Mouse (Mus musculus): ENCODE results near the gene Psmb8. TPM values are rescaled to one million over a fixed set of nuclear protein-coding genes. Genes with fewer than 3 reads are reported as not detected.
"Not testable (repeated sequence)": the region's sequence is repeated elsewhere in the genome, so short reads cannot be mapped to it uniquely, and the experiment has no call there.

Gene Psmb8
- total RNA-seq, 2 experiments from 2014 or later, result 19.5 to 34.4 TPM

DNA sequence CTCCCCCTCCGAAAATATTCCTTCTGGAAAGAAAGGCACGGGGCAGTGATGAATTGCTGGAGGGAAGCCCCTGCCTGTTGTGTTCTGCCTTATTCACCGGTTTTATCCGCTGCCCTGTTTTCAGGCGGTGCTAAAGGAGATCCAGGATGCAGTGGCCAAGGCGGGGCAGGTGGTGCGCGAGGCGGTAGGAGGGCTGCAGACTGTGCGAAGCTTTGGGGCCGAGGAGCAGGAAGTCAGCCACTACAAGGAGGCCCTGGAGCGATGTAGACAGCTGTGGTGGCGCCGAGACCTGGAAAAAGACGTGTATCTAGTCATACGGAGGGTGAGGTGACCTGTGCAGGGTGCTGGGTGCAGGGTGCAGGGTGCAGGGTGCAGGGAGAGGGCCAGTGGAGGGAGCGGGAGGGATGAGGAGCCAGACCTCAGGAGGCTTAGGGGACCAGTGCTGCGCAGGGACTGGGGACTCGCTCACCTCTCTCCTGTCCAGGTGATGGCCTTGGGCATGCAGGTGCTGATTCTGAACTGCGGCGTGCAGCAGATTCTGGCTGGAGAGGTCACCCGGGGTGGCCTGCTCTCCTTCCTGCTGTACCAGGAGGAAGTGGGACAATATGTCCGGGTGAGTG, 14.3 kb downstream of the Psmb8 start:
- DNase-seq, result no peak

DNA sequence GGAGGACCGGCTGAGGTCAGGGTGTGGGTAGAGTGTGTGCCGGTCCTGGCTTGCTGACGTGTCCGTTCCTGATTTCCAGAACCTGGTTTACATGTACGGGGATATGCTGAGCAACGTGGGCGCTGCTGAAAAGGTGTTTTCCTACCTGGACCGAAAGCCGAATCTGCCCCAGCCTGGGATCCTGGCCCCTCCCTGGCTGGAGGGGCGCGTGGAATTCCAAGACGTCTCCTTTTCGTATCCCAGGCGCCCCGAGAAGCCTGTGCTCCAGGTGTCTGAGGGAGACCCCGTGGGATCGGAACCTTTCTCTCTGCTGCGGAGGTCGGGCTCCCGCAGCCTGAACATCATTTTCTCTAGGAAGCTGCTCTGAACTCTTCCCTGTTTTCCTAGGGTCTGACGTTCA, 16.4 kb downstream of the Psmb8 start:
- DNase-seq, result no peak

DNA sequence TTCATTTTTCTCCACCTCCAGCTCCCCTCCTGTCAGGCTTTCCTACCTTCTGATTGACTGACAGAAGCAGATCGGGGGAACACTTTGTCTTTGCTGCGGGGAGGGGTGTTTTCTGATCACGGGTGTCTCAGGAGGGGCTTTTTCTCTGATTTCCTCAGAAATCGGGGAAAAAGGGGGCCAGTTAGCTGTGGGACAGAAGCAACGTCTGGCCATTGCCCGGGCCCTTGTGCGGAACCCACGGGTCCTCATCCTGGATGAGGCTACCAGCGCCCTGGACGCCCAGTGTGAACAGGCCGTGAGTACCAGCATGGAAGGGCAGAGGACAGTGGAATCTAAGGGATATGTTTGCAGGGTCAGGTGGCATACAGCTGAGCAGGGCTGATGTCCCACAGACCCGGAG, 17.7 kb downstream of the Psmb8 start:
- no peak for DNase-seq

DNA sequence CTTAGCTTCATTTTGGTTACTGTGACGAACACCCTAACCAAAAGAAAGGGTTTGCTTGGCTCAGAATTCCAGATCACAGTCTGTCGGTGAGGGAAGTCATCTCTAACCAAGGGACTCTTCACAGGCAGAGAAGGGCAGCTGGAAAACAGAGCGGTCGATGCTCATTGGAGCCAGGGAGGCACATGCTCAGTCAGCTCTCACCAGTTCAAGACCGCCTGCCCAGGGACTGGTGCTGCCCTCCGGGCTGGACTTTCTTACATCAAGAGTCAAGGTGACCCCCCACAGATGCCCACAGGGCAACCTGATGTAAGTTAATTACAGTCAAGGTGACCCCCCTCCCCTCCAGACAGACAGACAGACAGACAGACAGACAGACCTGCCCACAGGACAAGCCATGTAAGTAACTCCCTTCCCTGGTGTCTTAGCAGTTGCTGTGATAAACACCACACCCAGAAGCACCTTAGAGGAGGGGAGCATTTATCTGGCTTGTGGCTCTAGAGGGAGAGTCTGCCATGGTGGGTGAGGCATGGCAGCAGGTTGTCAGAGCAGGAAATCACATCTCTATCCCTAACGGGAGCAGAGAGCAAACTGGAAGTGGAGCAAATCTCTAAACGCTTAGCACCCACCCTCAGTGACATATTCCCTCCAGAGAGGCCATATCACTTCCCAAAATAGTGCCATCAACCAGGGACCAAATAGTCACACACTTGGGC, 19.9 kb downstream of the Psmb8 start:
- DNase-seq, result no peak

DNA sequence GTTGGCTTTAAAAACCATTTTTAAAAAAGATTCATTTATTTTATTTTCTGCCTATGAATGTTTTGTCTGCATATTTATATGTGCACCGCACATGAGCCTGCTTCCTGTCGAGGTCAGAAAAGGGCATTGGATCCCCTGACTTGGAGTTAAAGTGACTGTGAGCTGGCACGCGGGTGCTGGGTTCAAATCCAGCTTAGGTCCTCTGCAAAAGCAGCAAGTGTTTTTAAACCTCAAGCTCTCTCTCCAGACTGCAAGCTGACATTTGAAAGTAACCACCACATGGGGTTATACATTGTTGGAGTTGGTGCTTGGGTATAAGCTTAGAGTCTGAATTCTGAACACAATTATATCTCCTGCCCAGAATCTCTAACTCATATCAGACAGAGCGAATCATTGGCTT, 20.5 kb downstream of the Psmb8 start:
- DNase-seq, result no peak

DNA sequence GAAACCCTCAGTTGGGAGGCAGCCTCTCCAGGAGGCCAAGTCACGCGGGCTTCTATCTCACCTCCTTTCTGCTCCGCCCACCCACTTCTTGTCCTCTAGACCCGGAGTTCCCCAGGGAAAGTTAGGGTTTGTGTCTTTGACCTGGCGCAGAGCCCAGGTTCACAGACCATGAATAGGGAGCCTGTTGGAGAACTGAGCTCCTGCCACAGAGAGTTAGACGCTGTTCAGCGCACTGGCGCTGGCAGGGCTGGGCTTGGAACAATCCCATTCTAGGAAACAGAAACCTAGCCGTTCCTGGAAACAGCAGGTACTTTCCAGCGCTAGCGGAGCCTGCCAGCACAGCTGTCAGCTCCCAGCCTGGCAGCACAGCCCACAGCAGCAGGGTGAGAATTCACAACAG, 21.2 kb downstream of the Psmb8 start:
- peak; percentile 85 to 93 for DNase-seq

DNA sequence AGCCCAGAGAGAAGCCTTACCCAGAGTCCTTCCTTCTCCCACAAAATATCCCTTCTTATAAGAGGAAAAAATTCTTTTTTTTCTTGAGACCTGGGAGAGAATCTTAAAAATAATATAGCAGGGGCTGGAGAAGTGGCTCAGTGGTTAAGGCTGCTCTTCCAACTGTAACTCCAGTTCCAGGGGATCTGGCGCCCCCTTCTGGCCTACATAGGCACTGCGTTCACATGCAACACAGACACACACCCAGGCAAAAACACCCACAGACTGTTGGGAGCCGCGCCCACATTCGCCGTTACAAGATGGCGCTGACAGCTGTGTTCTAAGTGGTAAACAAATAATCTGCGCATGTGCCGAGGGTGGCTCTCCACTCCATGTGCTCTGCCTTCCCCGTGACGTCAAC, 21.6 kb downstream of the Psmb8 start:
- peak; percentile 58 to 79 for DNase-seq

DNA sequence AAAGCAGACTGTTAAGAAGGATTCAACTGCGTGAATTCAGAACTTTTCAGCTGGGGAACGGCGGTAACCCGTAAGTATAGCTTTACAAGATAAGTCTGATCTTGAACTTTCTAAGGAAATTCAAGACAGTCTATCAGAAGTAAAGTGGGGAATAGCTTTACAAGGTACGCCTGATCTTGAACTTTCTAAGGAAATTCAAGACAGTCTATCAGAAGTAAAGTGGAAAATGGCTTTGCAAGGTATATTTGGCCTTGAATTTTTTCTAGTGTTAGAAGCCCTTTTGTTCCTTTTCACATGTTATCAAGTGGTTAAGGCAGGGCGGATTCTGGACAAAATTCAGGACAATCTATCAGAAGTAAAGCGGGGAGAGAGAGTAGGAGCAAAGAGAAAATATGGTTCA, 22.3 kb downstream of the Psmb8 start:
- peak in 1 of 2 experiments; percentile 41 for DNase-seq

DNA sequence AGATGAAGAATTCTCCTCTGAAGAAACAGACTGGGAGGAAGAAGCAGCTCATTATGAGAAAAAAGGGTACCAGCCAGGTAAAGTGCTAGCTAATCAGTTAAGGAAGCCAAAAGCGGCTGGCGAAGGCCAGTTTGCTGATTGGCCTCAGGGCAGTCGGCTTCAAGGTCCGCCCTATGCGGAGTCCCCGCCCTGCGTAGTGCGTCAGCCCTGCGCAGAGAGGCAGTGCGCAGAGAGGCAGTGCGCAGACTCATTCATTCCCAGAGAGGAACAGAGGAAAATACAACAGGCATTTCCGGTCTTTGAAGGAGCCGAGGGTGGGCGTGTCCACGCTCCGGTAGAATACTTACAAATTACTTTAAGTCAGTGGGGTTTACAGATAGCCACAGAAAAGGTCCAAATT, 22.9 kb downstream of the Psmb8 start:
- not testable (repeated sequence) for DNase-seq

DNA sequence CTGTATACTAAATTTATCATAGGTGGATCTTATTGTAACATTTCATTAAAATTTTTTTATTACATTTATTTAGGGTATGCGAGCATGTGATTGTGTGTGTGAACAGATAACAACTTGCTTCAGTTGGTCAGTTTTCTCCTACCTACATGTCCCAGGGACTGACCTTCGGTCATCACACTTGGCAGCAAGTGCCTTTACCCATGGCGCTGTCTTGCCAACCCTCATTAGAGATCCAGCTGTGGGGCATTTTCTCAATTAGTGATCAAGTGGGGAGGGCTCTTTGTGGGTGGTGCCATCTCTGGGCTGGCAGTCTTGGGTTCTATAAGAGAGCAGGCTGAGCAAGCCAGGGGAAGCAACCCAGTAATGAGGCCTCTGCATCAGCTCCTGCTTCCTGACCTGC, 27.3 kb downstream of the Psmb8 start:
- no peak for DNase-seq

DNA sequence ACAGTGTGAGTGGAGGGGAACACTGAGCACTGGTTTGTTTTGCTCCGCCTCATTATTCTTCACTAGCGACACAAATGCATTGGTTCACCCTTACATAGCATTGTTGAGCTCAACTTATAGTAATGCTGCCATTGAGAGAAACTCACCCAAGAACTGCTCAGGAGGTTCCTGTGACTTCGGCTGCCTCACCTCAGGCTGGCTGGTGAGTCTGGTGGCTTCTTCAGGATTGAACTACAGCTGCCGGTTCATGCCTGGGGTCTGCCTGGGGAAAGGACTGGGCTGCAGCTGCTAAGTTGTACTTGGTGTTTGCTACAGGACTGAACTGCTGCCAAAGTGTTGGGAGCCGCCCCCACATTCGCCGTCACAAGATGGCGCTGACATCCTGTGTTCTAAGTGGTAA, 27.9 kb downstream of the Psmb8 start:
- no peak for DNase-seq

DNA sequence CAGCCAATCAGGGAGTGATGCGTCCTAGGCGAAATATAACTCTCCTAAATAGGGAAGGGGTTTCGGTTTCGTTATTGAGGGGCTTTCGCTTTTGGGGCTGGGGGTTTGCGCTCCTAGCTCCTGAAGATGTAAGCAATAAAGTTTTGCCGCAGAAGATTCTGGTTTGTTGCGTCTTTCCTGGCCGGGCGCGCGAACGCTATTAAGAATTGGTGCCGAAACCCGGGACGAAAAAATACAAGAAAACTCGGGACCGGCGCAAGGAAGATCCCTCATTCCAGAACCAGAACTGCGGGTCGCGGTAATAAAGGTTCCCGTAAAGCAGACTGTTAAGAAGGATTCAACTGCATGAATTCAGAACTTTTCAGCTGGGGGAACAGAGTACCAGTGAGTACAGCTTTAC, 28.4 kb downstream of the Psmb8 start:
- not testable (repeated sequence) for DNase-seq

DNA sequence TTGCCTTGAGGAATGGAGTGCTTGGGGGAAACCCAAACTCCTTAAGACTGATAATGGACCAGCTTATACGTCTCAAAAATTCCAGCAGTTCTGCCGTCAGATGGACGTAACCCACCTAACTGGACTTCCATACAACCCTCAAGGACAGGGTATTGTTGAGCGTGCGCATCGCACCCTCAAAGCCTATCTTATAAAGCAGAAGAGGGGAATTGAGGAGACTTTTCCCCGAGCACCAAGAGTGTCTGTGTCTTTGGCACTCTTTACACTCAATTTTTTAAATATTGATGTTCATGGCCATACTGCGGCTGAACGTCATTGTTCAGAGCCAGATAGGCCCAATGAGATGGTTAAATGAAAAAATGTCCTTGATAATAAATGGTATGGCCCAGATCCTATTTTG, 33.5 kb downstream of the Psmb8 start:
- DNase-seq, result not testable (repeated sequence)

DNA sequence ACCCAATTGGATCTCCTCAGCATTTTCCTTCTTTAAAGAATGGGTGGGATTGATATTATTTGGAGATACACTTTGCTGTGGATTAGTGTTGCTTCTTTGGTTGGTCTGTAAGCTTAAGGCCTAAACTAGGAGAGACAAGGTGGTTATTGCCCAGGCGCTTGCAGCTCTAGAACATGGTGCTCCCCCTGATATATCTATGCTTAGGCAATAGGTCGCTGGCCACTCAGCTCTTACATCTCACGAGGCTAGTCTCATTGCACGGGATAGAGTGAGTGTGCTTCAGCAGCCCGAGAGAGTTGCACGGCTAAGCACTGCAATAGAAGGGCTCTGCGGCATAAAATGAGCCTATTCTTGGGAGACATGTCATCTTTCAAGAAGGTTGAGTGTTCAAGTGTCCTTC, 34.5 kb downstream of the Psmb8 start:
- not testable (repeated sequence) for DNase-seq

DNA sequence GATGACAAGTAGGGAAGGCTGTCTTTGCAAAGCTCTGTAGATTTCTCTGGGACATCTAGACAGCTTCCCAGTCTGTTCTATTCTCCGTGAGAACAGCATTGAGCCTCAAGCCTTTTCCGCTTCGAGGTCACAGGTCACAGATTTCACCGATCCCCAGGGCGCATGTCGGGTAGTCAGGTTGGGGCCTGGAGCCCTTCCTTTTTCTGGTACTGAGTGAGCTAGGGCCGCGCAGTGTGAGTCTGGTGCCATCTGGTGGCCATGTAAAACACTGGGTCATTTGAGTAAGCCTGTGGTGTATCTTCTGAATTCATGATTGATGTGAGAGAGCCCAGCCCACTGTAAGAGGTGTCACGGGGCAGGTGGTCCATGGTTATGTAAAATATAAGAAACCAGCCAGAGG, 37.4 kb downstream of the Psmb8 start:
- peak; percentile 87 to 88 for DNase-seq

DNA sequence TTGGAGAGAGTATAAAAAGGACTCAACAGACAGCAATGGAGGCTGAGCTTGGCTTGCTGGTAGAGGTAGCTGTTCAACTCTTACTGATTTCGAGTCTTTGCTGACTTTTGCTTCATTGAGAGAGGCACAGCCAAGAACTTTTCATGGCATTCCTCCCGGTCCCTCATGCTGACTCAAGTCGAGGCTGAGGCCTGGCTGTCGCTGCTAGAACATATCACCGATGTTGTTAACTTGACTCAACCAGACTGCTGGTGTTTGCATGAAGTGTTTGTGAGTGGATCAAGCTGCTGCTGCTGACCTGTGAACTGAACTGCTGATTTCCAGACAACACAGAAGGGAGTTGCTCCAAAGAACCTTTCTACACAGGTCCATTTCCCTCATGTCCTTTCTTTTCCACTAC, 39.2 kb downstream of the Psmb8 start:
- no peak for DNase-seq

DNA sequence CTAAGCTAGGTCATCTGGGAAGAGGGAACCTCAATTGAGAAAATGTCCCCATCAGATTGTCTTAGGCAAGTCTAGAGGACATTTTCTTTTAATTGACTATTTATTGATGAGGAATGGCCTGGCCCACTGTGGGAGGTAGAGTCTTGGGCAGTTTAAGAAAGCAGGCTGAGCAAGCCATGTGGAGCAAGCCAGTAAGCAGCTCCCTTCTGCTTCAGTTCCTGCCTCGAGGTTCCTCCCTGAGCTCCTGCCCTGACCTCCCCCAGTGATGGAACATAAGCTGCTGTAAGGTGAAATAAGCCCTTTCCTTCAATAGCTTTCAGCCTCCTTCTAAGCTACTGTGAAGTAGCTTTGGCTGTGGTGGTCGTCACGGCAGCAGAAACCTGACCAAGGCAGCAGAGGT, 40.2 kb downstream of the Psmb8 start:
- no peak for DNase-seq

DNA sequence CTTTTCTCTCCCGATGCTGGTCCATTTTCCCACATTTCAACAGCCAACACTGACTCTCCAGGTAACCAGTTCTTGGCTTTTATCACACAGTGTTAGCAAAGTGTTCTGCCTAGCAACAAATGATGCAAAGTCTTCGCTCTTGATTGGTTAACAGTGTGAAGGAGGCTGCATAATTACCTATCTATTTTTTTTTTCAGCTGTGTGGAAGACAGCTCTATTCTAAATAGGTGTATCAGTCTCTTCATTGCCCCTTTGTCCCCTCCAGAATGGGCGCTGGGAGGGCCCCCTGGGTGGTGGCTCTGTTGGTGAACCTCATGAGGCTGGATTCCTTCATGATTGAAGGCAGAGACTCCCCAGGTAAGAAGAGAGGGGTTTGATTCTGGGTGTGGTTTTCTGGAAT, 41.2 kb downstream of the Psmb8 start, which contains the start of gene H2-Ob:
TSS of gene H2-Ob (plus strand) at position 198 of the 400 bp plus-strand sequence.
- peak; percentile 51 to 66 for DNase-seq

DNA sequence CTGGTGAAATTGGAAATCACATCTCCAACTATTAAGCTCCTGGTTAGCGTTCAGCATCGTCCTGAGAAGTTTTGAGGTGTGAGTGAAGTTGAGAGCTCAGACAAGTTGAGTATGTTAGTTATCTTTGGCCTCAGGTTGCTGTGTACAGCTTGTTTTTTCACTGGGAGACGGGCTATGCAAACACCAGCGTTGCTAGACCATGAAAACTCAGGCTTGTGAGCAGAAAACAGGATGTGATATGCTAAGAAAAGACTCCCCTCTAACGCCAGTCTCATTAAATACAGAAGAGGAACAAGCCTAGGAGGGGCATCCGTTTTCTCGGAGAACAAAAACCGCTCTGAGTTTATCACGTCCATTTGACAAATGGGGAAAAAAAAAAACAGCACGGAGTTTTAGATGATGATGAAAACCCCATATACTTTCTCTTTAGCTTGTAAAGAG, 42.1 kb downstream of the Psmb8 start:
- DNase-seq, result peak in 1 of 2 experiments; percentile 47

DNA sequence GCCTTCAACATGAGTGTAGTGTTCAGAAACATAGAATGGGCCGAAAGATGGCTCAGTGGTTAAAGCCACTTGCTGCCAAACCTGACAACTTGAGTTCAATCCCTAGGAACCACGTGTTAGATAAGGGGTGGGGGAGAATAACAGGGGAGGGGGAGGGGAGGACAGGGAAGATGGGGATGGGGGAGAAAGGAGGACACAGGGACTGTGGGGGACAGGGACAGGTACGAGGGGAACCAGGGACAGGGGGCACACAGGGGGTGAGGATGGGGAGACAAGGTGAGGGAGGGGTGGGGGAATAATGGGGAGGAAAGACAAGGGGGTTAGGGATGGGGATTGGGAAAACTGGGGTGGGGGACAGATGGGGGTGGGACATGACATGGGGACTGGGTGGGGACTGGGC, 42.8 kb downstream of the Psmb8 start:
- no peak for DNase-seq

DNA sequence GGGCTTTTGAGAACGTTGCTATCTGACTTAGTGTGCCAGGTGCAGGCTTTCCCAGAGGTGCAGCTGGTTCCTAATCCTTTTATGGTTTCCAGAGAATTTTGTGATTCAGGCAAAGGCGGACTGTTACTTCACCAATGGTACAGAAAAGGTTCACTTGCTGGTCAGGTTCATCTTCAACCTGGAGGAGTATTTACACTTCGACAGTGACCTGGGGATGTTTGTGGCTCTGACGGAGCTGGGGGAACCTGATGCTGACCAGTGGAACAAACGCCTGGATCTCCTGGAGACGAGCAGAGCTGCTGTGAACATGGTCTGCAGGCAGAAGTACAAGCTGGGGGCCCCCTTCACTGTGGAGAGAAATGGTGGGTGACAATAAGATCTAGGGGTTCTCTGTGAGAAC, 43.4 kb downstream of the Psmb8 start:
- no peak for DNase-seq

DNA sequence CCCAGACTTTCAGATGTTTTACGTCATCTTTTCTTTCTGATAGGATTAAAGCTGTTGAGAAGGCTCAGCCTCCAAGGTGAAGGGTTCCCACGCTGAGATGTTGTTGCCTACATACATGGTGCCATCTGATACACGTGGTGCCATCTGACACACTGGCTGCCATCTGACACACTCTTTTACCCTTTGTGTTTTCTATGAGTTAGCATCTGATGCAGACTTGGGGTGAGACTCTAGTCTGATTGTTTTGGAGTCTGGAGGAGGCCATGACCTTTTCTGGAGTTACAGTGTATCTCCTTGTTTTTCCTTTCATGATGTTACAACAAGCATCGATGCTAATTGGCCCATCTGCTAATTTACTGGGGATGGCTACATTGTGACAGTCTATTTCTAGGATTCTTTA, 47.1 kb downstream of the Psmb8 start:
- DNase-seq, result no peak

DNA sequence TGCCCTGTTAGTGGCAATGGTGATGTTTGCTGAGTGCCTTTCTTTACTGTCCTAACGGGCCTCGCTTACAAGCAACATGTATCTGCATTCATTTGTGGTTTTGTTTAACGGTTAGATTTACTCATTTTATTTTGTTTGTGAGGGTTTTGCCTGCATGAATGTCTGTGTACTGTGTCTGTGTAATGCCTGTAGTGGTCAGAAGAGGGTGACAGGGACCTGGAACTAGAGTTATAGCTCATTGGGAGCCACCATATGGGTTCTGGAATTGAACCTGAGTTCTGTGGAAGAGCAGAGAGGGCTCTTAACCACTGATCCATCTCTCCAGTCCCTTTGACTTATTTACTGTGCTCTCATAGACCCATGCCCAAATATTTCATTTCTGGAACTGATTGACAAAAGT, 49.5 kb downstream of the Psmb8 start:
- no peak for DNase-seq

DNA sequence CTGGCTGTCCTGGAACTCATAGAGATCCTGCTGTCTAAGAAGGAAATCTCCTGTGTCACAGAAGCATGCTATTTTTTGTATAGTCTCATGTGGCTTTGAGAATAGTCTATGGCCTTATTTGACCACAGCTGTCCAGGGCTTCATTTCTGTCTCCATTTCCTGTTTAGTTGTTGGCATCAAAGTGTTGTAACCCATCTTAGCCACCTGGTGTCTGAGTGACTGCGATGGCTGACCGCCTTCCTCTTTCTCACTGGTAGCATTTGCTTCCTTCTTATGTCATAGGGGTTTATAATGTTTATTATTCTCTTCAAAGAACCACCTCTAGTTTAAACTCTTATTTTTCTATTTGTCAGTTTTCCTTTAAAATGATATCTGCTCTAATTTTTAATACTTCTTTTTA, 51.2 kb downstream of the Psmb8 start:
- DNase-seq, result no peak
